Mouse (Mus musculus) E14TG2a.4 (cell line): ENCODE results near the gene Ptprt.

Experiments used
- CTCF ChIP-seq: conservative IDR thresholded peaks from 2 replicates; pipeline ENCODE4 v1.5.1; 2014; ENCODE audit warnings: low read length
- POU5F1 ChIP-seq: IDR thresholded peaks from 2 replicates; pipeline ENCODE4 v1.6.1; 2014; ENCODE audit warnings: low read length, borderline replicate concordance

DNA sequence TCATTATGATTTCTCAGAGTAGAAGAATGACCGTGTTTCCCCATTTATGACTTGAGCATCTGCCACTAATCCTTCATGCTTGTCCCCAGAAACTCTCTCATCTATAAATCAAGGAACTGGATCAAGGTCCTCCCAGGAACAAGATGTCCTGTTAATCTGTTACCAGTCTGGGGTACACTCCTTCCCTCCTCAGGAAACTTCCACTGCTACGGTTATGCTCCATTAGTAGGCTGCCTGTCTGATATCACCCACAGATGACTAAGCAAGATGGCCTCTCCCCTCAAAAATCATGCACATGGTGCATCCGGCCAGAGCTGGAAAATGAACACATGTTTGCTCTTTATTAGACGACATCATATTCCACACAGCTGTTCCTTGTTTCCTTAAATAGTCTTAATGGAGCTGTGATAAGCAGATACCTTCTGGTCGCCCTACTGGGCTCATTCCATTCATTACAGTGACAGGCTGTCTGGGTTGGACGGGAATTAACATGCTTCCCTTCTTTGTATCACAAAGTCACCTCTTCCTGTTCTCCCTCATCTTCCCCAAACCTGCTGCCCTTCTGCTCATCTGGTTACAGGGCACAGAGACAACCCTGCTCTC lies 1060.6 kb downstream of the Ptprt start:
- TF ChIP-seq CTCF (no peak), POU5F1 (no peak)
